Mouse (Mus musculus): Measurements from ENCODE around the gene Frmd5.
A peak's percentile ranks its signal among the peaks of the same experiment; 100 is the strongest.

Frmd5 gene

DNA sequence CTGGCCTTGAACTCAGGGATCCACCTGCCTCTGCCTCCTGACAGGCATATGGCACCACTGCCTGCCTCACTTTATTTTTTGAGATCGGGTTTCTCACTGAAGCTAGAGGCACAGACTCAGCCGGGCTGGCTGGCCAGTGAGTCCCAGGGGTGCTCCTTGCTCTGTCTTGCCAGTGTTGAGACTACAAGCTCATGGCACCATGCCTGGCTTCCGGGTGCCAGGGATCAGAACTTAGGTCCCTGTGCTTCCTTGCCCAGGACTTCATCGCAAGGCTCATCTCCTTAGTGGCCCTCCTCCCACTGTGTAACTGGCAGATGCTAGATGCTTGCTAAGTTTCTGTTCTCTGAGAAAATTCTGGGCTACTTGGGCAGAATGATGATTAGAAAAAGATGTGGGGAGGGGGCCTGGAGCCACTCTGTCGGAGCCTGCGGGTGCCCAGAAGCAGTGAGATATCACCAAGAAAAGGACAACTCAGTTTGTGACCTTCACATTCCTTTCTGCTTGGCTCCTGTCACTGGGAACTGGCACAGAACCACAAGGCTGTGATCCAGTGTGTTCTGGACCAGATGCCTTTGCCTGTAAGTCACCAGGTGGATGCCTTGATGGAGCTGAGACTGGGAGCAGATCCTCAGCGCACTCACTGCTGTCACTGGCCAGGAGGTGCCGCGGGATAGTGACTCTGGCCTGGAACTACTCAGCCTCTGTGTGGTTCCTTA is 192.2 kb downstream of the Frmd5 start:
- DNase-seq = no peak

DNA sequence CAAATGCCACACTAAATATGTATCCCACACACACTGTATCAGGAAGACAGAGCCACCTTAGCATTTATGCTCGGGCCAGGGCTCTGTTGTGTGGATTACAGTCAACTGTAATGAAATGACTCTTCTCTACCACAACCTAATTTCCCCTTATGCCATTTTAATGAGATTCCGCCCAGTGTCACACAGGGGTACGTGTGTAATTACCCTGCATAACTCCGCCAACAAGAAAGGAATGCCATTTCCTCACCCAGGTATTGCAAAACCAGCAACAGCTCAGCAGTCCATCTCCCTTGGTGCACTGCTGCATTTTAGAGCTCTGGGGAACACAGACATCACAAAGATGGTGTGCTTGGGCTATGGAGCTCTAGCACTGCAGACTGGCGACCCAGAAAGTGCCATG is 194.8 kb downstream of the Frmd5 start:
- DNase-seq = peak; percentile 28

DNA sequence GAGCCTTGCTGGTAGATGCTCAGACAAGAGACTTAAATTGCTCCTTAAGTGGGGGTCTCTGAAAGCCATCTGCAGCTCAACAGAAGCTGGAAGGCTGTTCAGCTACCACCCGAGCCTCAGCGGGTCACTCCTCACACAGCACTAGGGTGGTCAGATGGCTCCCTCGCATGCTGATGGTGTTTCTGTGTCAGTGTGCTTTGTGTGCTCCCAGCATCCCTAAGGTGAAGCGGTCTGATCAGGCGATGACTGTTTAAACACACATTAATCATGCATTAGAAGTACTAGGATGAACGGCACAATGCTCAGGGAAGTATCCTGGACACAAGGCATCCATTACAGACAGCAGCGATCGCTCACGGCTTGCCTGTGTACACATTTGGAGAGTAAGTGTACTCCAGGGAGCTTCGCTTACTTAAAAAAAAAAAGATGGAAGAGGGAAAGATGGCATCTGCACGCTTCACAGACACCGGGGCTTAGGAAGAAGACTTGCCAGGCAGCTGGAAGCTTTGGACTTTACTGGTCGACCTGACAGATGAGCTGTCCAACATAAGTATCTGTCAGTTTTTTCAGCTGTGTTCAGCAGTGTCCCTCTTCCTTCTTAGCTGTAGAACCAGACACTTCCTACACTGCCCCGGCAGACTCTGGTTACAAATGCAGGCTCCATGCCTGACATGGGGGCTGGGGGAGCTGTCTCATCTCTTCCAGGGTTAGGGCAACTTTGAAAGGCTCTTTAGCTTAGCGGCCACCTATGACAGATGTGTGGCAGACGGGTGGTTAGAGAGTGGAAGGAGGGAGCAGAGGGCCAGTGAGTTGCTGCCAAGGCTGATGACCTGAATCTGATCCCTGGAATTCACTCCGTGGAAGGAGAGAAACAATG is 196.6 kb downstream of the Frmd5 start:
- no peak for DNase-seq

DNA sequence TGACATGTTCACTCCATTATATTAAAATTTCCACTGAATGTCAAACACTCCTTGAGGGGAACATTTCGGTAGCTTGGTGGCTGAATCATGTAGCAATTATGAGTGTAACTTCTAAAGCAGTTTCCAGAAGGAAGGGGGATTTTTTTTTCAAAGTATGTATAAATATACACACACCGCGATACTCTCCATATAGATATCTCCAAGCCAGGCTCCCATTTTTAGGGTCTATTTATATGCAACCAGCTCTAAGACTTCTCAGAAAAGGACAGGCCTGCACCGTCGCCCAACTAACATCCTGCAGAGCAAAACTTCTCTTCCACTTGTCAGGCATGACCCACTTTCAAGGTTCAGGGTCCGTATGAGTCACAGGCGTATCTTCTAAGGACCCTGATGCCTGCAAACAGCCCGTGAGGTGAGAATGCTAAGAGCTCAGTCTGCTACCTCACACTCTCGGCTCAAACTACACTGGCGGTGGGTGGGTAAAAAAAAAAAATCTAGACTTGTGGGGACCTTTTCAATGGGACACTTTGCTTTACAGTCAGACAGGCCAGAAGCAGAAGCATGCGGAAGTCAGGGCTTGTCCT is 197.7 kb downstream of the Frmd5 start:
- DNase-seq = no peak

DNA sequence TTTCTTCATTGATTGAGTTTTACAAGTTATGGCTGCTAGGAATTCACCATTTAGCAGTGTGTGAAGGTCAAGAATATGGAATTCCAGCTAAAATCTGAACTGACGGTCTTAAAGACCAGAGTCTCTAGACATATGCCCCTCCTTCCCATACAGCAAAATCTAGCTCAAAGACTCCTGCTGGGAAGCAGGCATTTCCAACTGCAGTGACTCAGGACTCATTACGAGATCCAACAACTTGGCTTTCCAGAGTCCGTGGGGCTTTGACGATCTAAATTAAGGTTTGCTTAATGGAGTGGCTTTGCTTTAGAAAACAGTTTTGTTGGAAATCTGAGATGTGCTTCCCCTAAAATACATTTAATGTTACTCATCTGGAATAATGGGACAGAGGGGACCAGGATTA is 204.5 kb downstream of the Frmd5 start:
- no peak for DNase-seq

DNA sequence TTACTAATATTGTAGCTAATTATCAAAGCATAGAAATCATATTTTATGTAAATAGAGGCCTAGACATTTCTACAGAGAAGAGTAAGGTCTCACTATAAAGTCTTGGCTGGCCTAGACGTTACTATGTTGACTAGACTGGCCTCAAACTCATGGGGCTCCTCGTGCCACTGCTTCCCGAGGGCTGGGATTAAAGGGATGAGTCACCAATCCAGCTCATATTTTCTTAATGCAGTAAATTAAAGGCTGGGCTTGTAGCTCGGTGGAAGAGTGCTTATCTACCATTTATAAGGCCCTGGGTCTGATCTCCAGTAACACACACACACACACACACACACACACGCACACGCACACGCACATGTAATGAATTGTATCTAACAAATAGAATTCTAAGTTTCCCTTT is 205.3 kb downstream of the Frmd5 start:
- DNase-seq = no peak

DNA sequence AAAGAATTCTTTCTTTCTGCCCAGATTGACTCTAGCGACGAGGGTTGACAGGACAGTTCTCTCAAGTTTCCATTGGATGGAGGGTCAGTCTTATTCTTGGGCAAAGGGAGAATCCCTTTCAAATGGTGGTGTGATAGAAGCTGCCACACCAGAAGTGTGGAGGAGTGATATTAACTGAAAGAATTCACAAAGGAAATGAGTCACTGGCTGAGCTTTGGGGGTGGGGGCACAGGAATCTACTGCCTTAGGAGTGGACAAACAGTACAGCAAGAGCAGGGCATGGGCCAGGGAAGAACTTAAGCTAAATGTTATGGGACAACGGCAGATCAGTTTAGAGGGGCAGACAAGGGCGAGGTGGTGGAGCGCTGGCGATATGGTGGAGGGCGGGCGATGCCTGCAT is 206.2 kb downstream of the Frmd5 start:
- no peak for DNase-seq

DNA sequence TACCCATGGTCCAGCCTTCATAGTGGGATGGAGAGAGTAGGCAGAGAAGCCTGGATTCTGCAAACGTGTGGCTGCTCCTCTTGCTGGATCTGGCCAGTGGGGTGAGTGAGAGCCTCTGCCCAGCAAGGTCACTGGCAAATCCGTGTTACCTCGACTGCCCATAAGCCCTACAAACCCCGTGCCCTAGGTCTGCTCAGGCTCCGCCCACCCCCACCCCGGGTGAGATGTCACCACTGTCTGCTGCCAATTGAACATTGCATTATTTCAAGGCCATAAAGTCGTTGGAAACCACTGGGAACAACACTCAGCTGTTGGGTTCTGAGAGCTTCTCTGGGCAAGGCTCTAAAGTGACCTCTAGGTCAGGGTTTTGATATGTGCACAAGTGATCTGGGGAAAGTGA is 208.6 kb downstream of the Frmd5 start:
- DNase-seq = no peak

DNA sequence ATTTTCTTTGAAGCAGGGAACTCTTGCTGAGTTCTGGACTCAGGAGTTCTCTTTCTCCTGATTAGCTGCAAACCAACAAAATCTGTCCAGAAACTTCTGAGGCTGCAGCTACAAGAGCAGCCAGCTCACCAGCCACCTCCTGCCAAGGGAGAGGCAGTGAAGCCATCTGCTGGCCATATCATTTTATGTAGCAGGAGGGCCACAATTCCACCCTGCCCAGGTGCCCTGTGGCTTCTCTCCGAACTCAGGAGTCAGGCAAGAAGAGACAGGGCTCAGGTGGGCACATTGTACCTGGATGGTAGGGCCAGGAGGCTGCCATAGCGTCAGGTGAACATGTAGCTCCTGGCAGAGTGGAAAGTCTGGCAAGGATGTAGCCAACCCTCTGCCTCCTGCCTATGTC is 210.3 kb downstream of the Frmd5 start:
- DNase-seq = no peak

DNA sequence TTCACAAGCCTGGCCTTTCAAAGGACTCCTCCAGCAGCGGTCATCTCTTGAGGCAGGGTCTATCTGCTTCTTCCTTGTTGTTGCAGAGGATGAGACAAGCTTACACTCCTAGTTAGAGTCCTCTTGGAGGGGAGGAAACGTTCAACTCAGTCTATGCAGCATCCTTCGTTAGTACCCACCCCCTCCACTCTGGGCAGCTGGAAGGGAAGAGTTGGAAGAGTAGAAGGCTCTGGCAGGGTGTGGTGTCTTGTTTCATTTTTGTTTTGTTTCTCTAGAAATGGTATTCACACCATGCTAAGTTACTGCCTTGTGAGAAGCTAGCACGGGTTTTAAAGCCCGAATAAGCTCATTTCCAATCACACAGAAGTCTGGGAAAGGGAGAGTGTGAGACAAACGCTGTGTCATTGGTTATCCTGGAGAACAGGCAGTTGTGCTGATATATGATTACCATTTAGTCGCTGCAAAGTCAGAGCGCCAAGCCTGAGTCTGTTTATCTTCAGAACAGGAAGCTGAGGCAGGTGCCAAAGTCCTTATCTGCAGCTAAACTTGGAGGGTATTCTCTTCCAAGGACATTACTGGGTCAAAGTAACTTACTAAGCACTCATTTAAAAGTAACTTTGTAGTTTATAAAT is 212.1 kb downstream of the Frmd5 start:
- DNase-seq = peak; percentile 72

DNA sequence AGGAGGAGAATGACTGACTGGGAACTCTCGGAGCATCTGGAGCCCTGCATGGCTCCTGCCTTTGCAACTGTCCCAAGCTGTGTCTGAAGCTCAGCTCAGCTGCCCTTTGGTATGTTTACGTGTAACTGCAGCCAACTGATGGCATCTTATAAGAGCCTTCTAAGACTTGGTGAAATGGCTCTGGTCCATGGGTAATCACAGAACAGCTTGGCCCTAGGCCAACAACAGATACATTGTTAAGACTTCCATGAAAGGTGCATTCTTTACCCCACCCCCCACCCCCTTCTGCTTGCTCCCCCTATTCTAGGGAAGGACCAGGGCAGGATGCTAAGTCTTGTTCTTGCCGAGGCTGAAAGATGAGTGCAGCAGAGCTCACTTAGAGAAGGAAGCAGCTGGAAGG is 212.8 kb downstream of the Frmd5 start:
- peak; percentile 39 for DNase-seq

DNA sequence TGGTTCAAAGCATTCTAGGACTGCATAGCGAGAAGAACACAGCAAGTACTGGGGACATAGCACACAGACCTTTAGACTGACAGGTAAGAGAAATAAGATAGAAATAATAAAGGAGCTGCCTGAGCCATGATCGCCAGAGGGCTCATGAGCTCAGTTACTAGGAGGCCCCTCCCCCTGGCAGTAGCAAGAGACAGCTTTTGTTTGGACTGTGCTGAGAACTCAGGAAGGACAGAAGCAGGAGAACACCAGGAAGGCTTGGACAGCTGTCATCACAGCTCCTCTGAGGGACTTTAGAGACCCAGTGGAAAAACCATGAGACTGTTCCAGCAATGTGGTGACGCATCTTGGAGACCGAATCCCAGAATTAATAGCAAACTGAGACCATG is 218.6 kb downstream of the Frmd5 start:
- DNase-seq = peak; percentile 65

DNA sequence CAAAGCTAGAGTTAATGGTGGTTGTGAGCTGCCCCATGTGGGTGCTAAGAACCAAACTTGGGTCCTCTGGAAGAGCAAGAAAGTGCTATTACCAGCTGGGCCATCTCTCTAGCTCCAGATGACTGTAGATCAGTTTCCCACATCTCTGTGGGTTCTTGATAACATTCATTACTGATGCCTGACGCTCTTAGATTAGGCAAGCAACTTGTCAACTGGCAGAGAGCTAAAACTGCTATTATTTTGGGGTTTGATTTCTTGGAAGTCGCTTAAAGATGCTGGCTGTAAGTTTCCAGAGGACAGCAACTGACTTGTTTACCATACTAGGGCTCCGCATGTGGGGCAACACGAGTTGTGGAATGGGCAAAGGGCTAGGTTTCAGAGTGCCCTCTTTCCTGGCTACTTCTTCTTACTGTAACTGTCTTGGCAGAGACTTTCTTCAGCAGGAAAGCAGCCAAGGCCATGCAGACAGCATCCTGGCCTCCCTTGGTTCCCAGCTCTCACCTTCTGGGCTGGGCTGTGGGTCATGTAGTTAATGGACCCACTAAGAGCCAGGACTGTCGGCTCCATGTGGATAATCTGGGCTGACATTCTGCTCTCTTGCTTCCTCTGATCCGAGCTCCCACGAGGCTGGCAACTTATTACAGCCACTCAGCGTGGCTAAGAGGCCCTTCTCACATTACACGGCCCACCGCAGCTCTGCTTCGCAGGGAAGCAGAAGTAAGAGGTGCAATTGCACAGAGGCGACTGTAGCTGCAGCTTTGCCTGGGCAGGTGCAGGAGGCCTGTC is 219.2 kb downstream of the Frmd5 start:
- DNase-seq = peak; percentile 53

DNA sequence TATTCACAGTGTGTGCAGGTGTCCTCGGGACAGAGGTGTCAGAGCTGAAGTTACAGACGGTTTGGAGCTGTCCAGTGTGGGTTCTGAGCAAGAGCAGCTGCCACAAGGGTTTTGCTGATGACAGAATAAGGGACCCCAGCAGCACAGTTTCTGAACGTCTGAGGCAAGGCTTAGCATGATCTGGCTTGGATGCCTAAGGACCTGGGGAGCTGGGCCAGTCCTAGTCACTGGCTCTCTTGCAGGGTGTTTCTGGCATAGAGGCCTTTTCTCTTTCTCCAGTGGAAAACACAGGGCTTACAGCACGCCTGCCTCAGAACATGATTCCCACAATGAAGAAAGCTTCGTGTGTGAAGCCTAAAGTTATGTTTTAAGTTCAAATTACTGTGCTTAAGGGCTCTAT is 222.2 kb downstream of the Frmd5 start:
- no peak for DNase-seq

DNA sequence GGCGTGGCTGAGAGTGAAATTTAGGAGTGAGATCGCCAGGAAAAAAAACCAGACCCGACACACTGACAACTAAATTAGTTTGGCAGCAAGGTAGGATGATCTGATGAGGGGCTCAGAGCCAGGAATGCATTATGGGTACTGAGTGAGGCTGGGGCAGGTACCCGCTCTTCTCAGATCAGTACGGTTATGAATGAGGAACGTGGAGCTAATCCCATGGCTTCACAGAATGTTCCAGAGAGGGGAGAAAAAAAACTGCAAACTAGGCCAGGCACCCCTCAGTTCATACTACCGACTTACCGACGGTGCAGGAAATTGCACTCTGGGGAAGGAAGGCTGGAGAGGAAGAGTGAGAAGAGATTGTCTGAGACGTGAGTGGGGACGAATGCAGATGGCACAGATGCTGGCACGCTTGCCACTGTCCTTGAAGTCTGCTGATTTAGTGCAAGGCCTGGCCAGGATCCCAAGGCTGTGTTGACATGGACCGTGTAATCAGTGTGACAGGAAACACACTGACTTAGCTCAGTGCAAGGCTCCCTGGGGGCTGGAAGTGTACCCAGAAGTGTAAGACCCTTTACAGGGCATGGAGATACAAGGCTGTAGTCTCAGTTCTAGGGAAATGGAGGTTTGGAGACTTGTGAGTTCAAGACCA is 223.3 kb downstream of the Frmd5 start:
- peak; percentile 69 for DNase-seq

DNA sequence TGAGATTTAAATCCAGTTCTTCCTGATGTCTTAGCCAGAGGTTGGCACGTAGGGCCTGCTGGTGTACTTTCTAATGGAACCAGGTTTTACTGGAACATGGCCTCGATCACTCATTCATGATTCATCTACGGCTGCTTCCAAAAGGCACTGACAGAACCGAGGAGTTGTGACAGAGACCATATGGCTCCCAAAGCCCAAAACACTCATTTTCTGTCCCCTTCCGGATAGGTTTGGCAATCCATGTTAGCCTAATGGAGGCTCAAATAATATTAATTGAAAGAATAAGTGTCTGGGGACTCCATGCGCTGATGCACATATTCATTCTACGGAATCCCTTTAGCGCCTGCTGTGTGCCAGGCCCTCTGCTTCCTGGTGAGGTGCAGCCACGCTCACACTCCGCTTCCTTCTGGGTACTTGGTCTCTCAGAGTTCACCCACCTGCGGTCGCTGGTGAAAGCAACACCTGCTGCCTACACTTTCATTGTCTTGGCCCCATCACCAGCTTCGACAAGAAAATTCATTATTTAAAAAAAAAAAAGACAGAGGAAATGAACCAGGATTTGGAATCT is 224.0 kb downstream of the Frmd5 start:
- peak; percentile 21 for DNase-seq

DNA sequence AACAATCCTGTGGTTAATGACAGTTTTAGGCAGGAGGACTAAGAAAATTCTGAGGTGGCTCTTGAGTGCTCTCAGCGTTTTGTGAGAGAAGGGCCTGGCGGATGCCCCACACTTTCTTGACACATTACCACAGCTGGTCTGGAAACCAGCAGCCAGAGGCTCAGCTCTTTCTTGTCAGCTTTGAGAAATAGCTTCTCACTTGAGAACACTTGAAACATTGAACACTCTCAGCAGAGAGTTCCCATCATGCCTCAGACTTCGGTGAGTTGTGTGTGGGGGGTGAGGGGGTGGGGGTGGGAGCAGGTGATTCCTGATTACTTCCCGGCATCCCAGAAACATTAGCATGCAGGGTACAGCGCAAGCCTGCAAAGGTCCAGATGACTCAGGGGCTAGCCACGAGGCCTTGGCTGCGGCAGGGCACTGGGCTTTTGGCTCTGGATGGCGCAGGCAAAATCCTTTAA is 231.1 kb downstream of the Frmd5 start:
- DNase-seq = peak; percentile 54

DNA sequence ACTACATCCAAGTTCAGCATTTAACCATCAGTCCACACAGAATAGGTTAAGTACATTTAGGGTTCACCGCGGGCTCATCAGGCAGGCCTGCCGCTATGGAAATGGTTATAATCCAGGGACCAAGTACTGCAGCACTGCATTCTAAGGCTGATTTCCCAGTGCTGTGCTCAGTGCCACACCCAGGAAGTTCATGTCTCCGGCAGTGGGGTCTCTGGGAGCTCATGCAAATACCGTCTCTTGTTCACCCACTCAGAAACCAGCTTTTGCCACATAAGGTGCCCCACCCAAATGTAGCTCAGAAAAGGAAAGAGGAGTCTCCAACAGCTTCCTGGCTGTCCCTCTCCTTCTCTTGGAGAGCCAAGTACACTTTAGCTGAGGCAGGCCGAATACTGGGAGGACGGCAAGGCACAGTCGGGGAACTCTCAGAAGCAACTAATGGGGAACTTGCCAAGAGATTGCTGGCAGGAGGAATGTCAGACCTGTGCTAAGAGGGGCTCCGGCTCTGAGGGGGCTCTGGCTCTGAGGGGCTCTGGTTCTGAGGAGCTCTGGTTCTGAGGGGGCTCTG is 232.7 kb downstream of the Frmd5 start:
- peak; percentile 21 for DNase-seq

DNA sequence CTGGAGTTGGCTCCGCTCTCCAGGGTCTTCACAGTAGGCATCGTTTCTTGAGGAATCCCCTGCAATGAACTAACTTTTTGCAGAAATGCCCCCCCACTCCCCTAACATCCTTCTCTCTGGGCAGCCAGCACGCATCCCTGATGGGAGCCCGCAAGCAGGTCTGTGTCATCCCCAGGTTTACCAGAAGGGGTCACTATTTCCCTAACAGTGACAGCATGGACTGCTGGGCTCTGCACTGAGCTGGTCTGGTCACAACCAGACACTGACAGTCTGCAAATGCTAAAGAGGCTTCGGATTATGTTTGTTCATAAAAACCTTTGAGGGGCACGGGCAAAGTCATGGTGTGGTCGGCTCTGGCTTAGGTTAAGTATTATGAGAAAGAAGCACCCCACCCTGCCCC is 235.1 kb downstream of the Frmd5 start:
- peak; percentile 91 for DNase-seq

DNA sequence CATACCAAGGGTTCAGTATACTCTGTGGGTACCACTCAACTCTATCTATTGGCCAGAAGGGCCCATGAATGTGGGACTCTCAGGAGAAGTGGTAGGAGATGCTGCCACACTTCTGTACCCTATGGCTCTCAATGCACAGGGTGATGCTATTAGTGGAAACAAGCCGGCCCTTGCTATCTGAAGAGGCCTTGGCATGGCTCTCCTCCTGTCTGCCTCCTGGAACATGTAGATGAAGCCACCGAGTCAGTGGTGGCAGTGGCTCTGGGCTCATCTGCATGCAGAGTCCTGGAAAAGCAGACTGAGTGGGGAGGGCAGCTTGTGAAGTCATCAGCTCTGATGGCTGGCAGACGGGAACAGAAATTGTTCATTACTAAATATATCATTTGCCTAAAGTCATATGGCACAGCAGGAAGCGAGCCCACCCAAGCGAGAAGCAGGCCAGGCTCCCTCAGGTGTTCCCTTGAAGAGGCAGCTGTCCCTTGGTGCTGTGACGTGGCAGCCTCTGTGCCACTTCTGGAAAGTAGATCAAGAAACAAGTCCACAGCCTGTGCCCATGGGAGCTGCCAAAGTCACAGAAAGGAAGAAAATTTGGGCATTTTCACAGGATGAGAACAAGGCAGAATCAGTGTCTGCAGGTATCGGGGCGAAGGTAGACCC is 235.8 kb downstream of the Frmd5 start:
- DNase-seq = no peak

DNA sequence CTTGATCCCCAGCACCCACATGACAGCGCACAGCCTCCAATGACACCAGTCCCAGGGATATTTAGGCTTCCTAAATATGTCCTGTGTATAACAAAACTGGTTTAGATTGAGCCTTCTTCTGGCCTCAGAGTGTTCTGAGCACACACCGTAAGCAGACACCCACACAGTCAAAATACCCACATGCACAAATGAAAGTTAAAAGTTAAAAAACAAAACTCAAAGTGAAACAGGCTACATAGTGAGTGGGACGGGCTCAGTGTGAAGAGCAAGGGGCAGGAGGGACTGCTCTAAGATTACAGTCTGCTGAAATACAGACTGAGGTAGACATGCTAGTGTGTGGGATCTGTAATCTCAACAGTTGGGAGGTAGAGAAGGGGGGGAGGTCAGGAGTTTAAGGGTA is 236.8 kb downstream of the Frmd5 start:
- no peak for DNase-seq
